Mouse (Mus musculus) regulatory T cell (primary cell): ENCODE data around the gene Aar2.

ENCODE experiments used
- in situ Hi-C: fragments of 300-600 bp; cut with MboI, MseI; formaldehyde crosslinking; loops from one replicate; pipeline ENCODE4 v1.15.1; 2025; ENCODE audit warnings: high pct_unique_total_duplicates

Aar2 gene

GRCm38 (mm10) chr2:156566512-156566911 is 19.1 kb downstream of the Aar2 start:
- in situ Hi-C loops: no loop called here

- in situ Hi-C loops: no loop called here
Observed at GRCm38 (mm10) chr2:156568647-156569046, 21.3 kb downstream of the Aar2 start.

GRCm38 (mm10) chr2:156569261-156569660 is 21.9 kb downstream of the Aar2 start:
- in situ Hi-C loops: no loop called here

- in situ Hi-C loops: no loop called here
Observed at GRCm38 (mm10) chr2:156571521-156571920, 24.1 kb downstream of the Aar2 start.

GRCm38 (mm10) chr2:156576850-156577587 is 29.6 kb downstream of the Aar2 start:
- in situ Hi-C loops: no loop called here

GRCm38 (mm10) chr2:156580507-156580906 is 33.1 kb downstream of the Aar2 start:
- in situ Hi-C loops: no loop called here

- in situ Hi-C loops: no loop called here
Observed at GRCm38 (mm10) chr2:156581244-156581643, 33.9 kb downstream of the Aar2 start.

GRCm38 (mm10) chr2:156582887-156583286 is 35.5 kb downstream of the Aar2 start:
- in situ Hi-C loops: no loop called here

GRCm38 (mm10) chr2:156584154-156584796 is 36.9 kb downstream of the Aar2 start:
- in situ Hi-C loops: no loop called here

GRCm38 (mm10) chr2:156584797-156585471 is 37.5 kb downstream of the Aar2 start:
- in situ Hi-C loops: no loop called here

- in situ Hi-C loops: no loop called here
Observed at GRCm38 (mm10) chr2:156589481-156589880, 42.1 kb downstream of the Aar2 start.

GRCm38 (mm10) chr2:156594987-156595490 is 47.7 kb downstream of the Aar2 start:
- in situ Hi-C loops: no loop called here

- in situ Hi-C loops: no loop called here
Observed at GRCm38 (mm10) chr2:156602581-156602980, 55.2 kb downstream of the Aar2 start.

- in situ Hi-C loops: no loop called here
Observed at GRCm38 (mm10) chr2:156603671-156604070, 56.3 kb downstream of the Aar2 start.

- in situ Hi-C loops: no loop called here
Observed at GRCm38 (mm10) chr2:156605144-156605543, 57.8 kb downstream of the Aar2 start.

GRCm38 (mm10) chr2:156605971-156606370 is 58.6 kb downstream of the Aar2 start:
- in situ Hi-C loops: no loop called here

- in situ Hi-C loops: no loop called here
Observed at GRCm38 (mm10) chr2:156613081-156613540, 65.7 kb downstream of the Aar2 start.

- in situ Hi-C loops: no loop called here
Observed at GRCm38 (mm10) chr2:156613541-156614257, 66.3 kb downstream of the Aar2 start, which contains the start of gene Dlgap4. Gene Dlgap4, plus strand, starts transcription at chr2:156613705.

GRCm38 (mm10) chr2:156614258-156614556 is 66.8 kb downstream of the Aar2 start:
- in situ Hi-C loops: no loop called here

GRCm38 (mm10) chr2:156614661-156615654 is 67.6 kb downstream of the Aar2 start:
- in situ Hi-C loops: no loop called here

- in situ Hi-C loops: no loop called here
Observed at GRCm38 (mm10) chr2:156616513-156616912, 69.1 kb downstream of the Aar2 start.
